Mouse (Mus musculus) E14TG2a.4 (cell line): ENCODE data around the gene Kiss1r.

Source experiments
- CTCF ChIP-seq: conservative IDR thresholded peaks from 2 replicates; pipeline ENCODE4 v1.5.1; 2014; ENCODE audit warnings: low read length
- NANOG ChIP-seq: IDR thresholded peaks from 2 replicates; pipeline ENCODE4 v1.6.1; 2014; ENCODE audit warnings: borderline replicate concordance, low read length, mixed read lengths
- POU5F1 ChIP-seq: IDR thresholded peaks from 2 replicates; pipeline ENCODE4 v1.6.1; 2014; ENCODE audit warnings: low read length, borderline replicate concordance

GRCm38 (mm10) chr10:79959847-79960601 is 43.3 kb downstream of the Kiss1r start, which contains the start of gene Wdr18:
- TF ChIP-seq CTCF, result peak; percentile 78
- TF ChIP-seq POU5F1, result no peak
- no peak for TF ChIP-seq NANOG
